Mouse (Mus musculus) ES-CJ7 (cell line): ENCODE data around the gene Tfap2c.
A peak's percentile ranks its signal among the peaks of the same experiment; 100 is the strongest.

ENCODE experiments used
- DNase-seq: peaks from one replicate; pipeline ENCODE4 v3.0.0; 2011; ENCODE audit warnings: low read depth, low spot score

Tfap2c gene

DNA sequence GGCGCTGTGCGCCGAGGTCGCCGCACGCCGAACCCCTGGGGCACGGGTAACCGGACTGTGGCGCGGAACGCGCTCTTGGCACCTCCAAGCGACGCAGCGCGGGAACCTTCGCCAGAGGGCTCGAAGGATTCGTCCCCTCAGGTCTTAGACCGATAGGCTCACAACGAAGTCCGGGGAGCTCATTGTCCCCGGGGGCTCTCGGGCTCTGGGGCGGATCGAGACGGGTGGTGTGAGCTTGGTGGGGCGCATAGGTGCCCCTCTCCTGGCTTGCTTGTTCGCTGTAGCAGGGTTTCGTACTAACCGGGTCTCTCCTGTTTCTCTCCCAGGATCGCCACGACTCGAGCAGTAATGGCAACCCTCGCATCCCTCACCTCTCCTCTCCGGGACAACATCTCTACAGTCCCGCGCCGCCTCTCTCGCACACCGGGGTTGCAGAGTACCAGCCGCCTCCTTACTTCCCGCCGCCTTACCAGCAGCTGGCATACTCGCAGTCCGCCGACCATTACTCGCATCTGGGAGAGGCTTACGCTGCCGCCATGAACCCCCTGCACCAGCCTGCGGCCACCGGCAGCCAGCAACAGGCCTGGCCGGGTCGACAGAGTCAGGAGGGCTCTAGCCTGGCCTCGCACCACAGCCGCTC, 1.8 kb downstream of the Tfap2c start:
- DNase-seq: no peak

DNA sequence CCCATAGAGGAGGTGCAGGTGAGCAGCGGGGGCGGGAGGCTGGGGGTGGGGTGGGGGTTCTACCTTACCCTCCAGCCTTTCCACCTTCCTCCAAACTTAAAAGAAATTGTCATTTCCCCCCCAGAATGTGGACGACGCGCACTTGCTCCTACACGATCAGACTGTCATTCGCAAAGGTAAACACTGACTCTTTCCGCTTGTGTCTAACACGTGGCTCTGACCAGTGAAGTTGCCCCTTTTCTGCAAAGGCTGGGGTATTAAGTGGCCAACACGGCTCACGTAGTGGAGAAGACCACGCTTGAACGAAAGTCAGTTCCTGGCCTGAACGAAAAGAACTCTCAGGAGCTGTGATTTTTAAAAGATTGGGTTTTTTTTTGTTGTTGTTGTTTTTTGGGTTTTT, 2.5 kb downstream of the Tfap2c start:
- DNase-seq: no peak

DNA sequence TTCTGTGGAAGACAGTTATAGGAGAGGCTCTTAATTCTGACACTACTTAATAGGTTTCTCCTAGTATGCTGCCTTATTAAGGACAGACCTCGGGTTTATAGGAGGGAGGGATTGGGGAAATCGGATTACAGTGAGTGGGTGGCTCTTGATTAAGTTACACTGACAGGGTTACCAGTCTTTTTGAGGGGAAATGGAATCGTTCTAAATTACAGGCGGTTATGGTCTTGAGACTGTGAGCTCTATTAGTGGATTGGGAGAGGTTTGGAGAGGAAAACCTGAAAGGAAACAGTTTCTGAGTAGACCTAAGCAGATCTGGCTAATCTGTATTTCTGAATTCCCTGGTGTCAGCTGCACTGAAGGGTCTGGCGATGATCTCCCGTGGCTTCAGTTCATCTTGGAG, 3.3 kb downstream of the Tfap2c start:
- no peak for DNase-seq

DNA sequence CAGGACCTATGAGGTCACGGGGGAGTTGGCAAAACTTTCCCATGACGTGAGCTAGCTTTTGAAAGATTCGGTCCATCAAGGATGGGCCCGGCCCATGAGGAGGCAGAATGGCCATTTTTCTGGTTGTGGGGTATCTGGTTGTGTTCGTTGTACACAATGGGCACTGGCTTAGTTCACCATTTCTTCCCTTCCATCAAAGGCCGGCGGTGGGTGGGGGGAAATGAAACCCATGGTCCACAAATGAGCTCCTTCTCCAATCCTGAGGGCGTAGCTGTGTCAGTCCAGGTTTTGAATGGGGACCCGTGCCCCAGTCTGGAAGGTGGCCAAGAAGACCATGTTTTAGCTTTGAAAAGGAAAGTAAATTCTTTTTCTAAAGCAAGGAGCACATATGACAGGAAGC, 4.8 kb downstream of the Tfap2c start:
- DNase-seq: no peak

DNA sequence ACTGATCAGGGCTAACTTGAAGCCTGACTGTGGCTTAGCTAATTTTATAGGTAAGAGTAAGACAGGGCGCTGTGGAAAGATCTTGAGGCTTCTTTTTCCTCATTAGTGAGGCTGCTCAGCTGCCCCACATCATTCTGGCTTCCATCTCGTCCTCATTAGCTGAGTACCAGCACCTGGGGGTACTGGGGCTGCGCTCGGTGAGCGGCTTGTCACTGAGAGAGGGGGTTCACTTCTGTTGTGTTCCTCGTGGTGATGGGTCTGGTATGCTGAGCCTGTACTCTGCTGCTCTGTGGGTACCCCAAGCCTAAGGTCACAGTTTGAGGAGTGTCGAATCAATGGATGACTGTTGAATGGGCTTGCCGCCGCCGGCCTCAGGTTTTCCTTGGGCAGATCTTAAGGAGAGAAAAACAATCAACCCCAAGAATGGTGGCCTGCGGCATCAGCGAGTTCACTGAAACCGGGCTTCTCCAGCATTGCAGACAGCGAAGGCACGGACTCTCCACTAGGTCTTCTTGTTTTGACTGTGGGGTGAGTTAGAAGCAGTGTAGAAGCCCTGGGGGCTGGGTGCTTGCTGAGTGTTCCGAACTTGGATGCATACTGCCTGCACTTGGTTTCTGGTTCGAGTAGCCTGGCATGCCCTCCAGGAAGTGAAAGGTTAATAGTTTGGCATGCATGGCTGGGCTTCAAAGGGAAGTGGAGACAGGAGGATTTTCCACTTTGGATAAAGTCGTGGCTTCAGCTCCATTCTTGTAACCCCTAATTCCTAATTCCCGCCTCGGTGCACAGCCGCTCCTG, 9.5 kb downstream of the Tfap2c start:
- no peak for DNase-seq

DNA sequence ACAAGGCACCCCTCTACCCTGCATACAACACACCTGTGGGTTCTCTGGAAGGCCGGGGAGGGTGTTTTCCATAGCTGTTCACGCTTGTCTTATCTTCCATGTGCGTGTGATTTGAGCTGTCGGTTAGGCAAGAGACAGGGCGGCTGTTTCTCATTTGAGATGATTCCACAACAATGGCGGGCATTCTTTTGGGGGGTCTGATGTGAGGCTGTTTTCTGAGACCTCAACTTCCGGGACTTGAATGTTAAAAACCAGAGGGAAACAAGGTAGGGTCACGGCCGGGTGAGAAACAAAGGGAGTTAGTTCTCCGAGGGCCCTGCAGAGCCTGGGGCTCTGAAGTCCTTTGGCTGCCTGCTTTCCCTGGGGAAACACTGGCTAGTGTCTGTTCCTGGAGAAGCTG, 11.6 kb downstream of the Tfap2c start:
- no peak for DNase-seq

DNA sequence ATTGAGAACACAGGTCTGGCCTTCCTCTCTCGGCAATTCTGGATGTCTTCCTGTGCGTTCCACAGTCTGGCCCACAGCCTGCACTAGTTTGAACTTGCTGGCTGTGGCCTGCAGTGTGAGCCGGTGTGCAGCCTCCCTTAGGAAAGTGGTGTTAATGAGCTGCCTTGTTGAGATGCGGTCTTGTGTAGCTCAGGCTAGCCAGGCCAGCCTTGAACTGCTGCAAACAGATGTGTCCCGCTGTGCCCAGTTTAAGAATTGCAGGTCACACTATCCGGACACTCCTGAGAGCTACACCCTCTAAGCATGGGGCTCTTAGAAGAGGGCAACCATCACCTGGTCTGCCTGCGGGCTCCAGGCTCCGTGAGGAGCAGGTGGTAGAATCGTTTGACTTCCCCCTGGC, 18.4 kb downstream of the Tfap2c start:
- DNase-seq: peak; percentile 67

DNA sequence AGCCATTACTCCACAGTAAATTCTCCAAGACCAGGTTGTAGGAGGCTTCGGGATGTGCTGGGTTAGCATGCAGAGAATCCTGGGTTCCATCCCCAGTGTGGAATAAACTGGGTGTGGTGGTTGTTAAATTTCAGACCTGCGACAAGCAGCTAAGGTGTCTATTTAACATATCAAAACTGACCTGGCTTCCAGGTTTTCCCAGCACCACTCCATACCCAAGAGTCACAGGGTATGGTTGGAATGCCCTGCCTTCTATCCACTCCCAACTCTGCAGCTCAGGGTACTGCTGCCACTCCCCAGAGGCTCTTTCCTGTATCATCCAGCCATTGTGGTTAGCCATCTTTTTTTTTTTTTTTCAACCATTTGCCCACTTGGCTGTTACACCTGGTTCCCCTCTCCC, 19.1 kb downstream of the Tfap2c start:
- peak; percentile 87 for DNase-seq

DNA sequence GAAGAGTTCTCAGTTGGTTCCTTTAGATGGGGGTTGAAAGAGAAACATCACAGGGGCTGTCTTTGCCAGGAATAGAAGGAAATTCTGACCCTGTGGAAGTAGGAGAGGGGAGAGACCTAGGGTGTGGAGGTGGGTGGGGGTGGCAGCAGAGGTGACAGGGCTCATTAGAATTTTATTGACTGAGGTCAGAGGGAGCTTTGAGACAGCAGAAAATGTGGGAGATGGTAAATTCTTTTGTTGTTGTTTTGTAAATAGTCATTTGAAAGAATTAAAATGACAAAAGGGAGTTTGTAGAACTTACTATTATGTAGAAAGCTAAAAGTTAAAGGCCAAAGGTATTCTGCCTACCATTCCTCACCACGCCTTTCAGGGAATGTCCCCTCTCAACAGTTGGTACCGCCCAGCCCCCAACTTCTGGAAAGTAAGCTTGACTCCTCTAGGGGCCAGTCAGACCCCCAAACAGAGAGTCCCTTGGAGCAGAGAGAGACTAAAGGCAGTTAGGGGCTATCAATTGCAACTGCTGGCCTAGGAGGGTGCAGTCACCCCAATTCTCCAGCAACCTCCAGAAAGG, 27.9 kb downstream of the Tfap2c start:
- peak; percentile 99 for DNase-seq

DNA sequence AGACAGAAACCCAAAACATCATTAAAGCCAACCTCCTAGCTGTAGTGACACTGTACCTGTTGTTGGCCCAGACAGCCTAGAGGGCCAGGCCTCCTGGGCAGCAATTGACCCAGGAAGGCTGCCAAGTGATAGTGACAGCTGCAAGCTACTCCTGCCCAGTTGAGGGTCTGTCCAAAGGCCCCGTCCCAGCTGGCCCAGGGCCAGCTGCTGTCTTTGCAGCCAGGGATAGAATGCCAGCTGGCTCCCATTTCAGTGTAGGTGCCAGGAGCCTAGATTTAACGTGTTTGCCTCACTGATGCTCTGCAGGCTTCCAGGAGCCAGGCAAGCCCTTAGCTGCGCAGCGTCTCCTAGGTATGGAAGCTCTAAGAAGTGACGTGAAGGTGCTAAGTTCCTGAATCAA, 29.8 kb downstream of the Tfap2c start:
- no peak for DNase-seq

DNA sequence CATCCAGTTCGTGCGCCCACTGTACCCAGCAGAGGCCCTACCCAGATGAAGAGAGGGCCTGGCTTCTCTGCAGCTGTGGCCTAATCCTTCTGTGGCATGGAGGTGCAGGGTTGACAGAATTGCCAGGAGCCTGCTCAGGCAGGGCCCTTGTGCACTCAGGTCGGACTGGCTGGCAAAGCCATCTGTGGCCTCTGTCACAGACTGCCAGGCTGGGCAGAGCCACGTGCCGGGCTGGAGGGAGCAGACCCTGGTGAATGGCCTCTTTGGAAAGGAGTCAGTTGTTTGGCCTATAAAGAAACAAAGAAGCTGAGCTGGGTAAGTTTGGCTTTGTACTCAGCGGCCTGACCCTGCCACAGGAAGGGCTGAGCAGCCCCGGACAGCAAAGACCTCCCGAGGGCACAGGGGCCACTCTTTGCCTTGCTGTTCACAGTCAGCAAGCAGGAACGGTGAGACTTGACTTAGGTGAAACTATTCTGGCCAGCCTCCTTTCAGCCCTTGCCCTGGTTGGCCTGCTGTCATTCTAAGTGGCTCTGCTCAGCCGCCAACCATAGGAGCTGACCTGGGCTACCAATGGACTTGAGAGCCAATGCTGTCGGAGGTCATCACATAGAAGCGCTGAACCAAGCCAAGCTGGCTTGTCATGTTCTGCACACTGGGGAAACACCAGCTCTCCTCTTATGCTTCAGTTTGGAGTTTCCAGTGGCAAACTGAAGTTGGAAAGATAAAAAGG, 31.3 kb downstream of the Tfap2c start:
- DNase-seq: no peak

DNA sequence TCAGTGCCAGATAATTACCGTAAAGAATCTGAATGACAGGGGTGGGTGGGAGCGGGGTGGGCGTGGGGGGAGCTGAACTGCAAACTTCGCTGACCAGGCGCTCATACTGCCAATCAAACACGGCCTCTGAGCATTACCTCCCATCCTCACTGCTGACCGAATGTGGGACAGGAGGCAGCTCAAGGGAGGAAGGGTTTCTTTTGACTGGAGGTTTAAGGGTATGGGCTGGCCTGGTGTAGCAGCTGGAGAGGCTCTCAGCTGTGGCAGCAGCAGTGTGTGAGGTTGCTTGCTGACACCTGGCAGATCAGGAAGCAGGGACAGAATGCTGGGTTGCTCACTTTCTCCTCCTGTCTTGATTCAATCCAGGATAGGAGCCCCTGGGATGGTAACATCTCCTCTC, 33.9 kb downstream of the Tfap2c start:
- peak; percentile 47 for DNase-seq

DNA sequence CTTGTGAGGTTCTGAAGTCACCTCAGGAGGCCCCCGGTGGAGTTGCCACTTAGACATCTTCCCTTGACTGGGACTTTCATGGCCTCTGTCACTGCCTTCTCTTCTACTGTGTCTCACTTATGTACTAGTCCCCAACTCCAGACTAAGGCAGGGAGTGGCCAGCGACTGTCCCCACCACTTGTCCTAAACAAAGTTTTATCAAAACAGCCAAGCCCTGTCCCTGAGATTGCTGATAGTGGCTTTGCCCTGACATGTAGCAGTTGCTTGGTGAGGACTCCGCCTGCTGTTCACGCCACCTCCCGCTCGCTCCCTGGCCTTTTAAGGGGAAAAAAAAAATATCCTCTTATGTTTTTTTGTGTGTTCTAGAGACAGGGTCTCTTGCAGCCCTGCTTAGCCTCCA, 35.9 kb downstream of the Tfap2c start:
- DNase-seq: no peak

DNA sequence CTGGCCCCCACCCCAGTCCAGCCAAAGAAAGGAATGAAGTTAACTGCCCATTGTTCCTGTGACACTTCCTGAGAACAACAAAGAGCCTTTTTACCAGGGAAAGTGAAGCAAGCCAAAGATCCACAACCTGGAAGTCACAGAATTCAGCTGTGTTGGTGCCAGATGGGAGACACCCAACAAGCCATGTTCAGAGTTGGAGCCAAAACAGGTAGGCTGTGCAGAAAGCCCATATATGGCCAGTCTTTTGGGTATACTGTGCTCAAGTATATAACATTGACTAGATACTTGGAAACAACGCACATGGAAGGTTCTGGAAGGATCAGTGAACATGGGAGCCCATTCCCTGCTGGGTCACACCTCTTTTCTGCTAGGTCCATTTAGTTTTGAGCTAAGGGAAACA, 39.7 kb downstream of the Tfap2c start:
- DNase-seq: no peak

DNA sequence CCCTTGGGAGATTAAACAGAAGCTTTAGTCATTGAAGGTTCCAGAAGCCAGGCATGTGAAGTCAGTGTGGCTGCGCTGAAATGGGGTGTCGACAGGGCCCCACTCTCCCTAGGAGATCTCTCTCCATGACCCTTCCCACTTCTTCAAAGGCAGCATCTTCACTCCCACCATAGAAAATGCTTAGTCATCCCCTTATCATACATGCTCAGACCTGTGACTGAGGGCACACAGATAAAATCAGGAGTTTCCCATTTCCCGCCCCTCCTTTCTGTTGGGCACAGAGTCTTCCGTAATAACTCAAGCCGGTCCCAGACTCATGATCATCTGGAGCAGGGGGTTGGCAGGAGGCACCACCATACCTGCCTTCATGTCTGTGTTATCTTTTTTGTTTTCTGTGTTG, 41.4 kb downstream of the Tfap2c start:
- no peak for DNase-seq

DNA sequence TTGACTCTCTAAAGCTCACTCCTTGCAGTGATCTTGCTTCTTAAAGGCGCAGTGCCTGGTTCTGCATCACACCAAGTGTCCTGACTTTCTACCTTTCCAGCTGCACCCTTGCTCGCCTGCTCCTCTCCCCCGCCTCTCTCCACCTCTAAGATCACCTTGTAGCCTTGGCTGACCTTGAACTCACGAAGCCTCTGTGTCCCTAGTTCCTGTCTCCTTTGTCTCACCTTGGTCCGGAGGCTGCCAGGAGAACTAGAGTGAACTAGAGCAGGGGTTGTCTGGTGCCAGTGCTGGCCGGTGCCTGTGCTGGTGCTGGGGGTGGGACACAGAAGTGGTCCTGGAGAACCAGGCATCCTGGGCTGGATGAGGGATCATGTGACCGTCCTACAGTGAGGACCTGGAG, 44.9 kb downstream of the Tfap2c start:
- DNase-seq: peak; percentile 96

DNA sequence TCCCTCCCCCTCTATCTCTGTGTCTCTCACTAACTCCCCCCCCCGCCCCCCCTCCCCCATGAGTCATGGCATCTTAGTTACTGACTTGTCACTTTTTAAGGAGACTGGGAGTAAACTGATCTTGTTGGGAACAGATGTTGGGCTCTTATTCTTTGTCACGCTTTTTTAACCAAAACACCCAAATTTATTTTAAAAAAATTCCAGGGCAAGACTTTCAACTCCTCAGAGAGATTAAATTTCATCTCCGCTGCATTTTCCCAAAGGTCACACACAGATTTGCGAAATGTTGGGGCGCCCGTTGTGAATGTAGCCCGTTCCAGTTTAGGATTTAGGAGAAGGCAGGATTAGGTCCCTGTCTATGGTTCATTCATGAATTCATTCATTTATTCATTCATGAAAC, 47.7 kb downstream of the Tfap2c start:
- DNase-seq: no peak

DNA sequence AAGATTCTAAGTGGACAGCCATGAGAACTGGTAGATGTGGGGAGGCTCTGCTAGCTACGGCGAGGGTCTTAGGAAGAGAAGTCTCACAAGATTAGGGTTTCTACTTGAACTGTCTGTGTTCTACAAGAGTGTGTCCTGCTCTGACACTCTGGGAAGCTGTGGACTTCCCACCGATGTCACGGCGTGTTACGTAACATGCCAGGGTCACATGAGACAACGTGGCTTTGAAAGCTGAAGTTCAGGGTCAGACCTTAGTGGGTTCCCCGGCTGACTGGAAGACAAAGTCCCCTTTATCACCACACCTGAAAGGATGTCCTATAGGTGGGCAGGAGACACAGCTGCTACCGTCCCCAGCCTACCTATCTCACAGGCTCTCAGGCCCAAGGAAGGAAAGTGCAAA, 48.5 kb downstream of the Tfap2c start:
- no peak for DNase-seq

DNA sequence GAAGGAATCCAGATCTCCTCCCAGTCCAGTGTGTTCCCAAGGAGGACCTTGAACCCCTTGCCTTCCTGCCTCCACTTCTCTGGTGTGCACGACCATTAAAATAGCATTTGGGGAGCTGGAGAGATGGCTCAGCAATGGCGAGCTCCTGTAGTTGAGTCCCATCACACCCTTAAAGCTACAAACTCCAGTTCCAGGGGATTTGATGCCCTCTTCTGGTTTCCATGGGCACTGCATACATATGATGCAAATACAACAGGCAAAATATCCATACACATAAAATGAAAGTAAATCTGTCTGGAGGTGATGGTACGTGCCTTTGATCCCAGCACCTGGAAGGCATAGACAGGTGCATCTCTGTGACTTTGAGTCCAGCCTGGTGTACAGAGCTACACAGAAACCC, 55.2 kb downstream of the Tfap2c start:
- DNase-seq: peak; percentile 63

DNA sequence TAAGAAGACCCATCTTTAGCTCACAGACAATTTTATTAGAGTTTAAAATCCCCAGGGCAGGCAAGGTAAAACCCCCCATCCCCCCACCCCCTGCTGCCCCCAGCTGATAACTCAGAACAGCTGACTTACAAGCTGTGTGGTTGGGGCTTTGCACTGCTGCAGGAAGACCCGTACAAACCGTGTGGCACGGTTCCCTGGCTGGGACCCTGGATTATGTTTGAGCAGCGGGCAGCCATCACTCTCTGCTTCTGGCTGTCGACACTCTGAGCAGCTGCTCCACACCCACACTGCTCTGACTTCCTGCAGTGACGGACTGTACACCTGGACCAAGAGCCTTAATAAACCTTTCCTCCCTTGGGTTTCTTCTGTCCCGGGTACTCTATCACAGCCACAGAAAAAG, 56.2 kb downstream of the Tfap2c start:
- no peak for DNase-seq

DNA sequence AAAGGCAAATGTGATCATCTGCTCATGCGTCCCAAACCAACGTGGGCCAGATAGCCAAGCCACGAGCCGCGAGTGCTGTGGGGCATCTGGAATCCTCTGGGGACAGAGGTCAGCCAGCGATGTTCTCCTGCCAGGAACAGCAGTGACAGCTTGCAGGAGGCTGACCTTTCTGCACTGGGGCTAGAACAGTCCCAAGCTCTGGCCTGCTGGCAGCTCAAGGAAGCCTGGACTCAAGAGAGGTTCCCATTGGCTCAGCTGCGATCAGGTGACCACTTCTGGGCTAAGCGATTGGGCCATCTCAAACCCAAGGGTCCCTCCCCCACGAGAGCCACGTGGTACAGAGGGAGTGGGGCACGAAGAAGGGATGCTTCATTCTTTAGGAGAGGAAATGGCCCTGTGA, 58.3 kb downstream of the Tfap2c start:
- DNase-seq: peak; percentile 90
